Mouse (Mus musculus) layer of hippocampus, postnatal 10 days (tissue): Measurements from ENCODE around the gene Klrb1b. TPM values are rescaled to one million over a fixed set of nuclear protein-coding genes. Genes with fewer than 3 reads are reported as not detected.

Source experiments
- total RNA-seq, 2 experiments: library from RNA; stranded (reverse); gene quantifications; 2 replicates each; pipeline ENCODE4 v1.2.3; 2021

Klrb1b gene
- total RNA-seq, 2 experiments from 2014 or later: not detected

Other genes starting within 250 kb of the Klrb1b start
- gene A2ml1, start 244.7 kb downstream of the Klrb1b start, total RNA-seq: 10 to 100 TPM in 1 of 2 experiments, 1 to 10 TPM in 1; 7.6 to 12.8 TPM
- not detected for gene Klrb1a, start 202.8 kb downstream of the Klrb1b start, total RNA-seq
- not detected for gene Clec2h, start 163.9 kb downstream of the Klrb1b start, total RNA-seq
- 1 to 10 TPM; 4.0 to 6.0 TPM for gene Klrb1, start 103.3 kb downstream of the Klrb1b start, total RNA-seq
- under 1 TPM in 1 of 2 experiments, not detected in 1; 0.20 TPM for gene Klrb1c, start 37.1 kb downstream of the Klrb1b start, total RNA-seq
- gene Gm44511, start within 50 bp of the Klrb1b start, total RNA-seq: not detected
- gene Clec2i, start 61.3 kb upstream of the Klrb1b start, total RNA-seq: not detected
- gene BC035044, start 64.8 kb upstream of the Klrb1b start, total RNA-seq: 1 to 10 TPM; 1.6 to 1.7 TPM
- not detected for gene Clec2g, start 108.0 kb upstream of the Klrb1b start, total RNA-seq
- not detected for gene Klrb1f, start 219.6 kb upstream of the Klrb1b start, total RNA-seq